Mouse (Mus musculus) erythroblast, adult 5-6 weeks (primary cell): Measurements from ENCODE around the gene Lingo1. TPM values are rescaled to one million over a fixed set of nuclear protein-coding genes. Genes with fewer than 3 reads are reported as not detected.
A peak's percentile ranks its signal among the peaks of the same experiment; 100 is the strongest.

ENCODE experiments used
- ATAC-seq: replicated peaks from 2 replicates; pipeline ENCODE4 v1.8.0; 2016; ENCODE audit warnings: moderate number of reproducible peaks, mild to moderate bottlenecking, moderate TSS enrichment, inconsistent platforms; ENCODE audit not compliant: poor library complexity, low FRiP score, severe bottlenecking
- total RNA-seq, 2 experiments: library from RNA; stranded (forward) in 1 of 2; stranded (reverse) in 1 of 2; fragments of 150-400 nt in 1 of 2; fragments of 200-764, 138-1000 nt in 1 of 2; gene quantifications; 2 replicates each; pipeline versions ENCODE4 v1.2.3 to v1.2.4; 2015 to 2017; ENCODE audit warnings: low replicate concordance in 2 of 2

Lingo1 gene
- total RNA-seq, 2 experiments from 2014 or later = not detected

DNA sequence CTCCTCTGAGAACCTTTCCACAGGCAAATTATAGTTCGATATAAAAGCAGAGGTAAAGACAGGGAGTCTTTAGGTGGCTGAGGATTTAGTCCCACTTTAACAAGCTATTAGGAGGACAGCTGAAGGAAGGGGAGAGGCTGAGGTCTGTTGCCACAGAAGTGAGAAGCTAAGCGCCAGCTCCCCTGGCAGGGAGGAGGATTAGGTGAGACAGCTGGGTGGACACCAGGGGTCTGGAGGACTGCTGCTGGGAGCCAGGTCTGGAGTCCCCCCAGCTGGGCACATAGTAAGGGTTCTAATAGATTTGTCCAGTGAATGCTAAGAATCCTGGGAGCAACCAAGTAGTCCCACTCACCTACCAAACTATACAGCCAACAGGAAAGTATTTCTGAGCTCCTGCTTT is 65.3 kb downstream of the Lingo1 start:
- ATAC-seq = no peak

DNA sequence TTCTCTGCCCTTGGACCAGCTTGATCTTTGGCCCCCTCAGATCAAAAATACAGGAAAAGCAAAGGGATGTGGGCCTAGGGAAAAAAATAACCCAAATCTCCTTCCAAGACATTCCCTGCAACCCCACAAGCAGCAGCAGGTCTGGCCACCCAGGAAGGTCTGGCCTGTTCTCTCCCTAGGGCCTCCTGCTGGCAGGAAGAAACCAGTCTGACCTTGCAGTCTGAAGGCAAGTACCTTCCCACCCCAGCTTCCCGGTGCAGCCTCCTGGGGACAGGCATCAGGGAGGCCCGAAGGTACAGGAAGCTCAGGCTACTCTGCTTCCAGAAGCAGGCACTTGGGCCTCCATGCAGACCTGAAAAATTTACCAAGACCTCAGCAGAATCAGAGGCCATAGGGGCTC is 67.1 kb downstream of the Lingo1 start:
- no peak for ATAC-seq

DNA sequence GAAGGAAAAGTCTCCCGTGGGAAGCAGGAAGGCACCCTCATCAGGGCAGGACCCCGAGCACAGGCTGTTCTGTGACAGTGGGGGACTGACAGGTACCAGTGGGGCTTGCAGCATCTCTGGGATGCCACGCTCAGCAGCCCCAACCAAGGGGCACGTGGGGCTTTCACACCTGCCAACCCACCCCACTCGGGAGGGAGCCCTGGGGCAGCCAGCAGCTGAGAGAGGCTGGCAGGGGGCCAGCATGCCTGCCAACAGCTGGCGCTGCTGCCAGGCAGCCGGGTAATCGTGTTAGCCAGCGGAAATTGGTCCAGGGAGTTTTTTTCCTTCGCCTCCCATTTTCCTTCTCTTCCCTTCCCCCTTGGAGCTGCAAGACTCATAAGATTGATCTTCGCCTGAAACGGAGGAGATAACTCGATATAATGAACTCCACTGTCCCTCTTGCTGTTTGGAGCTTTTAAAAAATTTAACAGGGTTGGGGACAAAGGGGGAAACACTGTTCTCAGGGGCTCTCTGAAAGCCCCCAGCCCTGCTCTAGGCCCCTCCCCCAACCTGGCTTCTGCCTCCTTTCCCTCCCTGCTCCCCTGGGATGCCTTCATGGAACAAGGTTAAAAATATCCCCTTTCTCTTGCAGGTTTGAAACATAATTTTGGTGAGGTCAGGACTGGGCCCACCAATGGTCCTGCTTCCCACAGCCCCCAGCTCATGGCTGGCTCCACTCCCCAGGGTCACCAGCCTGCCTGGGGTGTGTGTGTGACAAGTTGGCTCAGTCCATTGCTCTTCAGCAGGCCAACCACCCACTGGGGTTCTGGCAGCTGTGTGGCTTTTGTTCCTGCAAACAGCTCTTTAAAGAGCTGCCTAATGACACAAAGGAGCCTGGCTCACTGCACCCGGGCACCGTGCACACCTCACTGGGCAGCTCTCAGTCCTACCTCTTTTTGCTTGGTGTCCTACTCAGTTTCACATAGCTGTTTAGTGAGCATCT is 68.3 kb downstream of the Lingo1 start:
- ATAC-seq = no peak

DNA sequence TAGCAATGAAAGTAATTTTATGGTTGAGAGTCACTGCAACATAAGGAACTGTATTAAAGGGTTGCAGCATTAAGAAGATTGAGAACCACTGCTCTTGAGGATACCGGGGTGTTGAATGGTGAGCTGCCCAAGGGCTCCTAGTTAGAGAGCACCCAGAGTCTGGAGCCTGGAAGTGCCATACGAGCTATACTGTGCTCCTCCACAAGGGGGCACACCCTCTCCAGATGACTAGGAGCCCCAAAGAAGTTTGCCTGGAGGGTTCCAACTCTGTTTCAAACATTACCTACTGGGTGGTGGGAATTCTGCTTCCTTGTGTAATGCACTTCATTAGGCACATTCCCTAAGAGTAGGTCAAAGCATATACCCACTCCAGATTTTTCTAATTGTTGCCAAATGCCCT is 70.5 kb downstream of the Lingo1 start:
- ATAC-seq = 0 out of 2 replicates have a peak, but pooled peaks have one; percentile 53

DNA sequence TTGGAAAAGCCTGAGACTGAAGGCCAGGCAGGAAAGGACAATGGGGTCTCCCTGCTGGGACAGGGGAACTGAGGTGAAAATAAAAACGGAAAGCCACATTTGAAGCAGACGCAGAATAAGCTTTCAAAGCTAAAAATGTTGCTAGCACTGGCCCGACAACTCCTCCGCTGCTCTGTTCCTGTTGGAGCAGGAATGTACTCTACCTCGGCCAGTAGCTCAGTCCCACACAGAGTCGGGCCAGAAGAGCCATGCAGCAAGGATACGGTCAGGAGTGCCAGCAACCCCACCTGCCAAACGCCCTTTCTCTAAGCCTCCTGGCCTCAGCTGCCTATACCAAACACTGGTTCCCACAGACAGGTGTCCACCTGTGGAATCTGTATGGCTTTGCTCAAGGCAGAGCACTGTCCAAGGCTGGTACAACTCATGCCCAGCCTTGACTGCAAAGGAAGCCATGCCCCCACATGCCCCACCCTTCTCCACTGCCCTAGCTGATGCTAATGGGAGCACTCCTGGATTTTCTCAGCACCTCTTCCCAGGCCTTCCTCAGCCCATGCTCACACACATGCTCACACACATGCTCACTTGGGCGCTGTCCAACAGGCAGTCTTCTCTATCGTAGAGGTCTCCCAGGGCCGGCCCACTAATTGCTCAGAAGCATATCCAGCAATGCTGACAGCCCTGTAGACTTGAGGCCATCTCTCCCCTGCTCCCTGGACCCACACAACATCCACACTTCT is 74.0 kb downstream of the Lingo1 start:
- no peak for ATAC-seq

DNA sequence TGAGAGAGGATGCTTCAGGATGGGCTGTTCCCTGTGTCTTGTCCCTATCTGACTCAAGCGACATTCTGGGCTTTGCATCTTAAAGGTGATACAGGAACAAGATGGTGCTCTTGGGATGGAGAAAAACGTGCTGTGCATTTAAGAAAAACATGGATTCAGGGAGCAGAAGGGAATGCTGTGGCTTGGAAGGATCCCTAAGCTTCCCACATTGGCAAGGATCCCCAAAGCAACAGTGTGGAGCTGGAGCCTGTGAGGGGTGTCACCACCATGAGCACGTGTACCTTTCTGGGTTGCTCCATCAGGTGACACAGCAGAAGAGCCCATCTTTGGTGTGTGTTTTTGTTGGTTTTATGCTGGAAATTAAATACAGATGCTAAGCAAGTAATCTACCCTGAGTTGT is 77.3 kb downstream of the Lingo1 start:
- no peak for ATAC-seq

DNA sequence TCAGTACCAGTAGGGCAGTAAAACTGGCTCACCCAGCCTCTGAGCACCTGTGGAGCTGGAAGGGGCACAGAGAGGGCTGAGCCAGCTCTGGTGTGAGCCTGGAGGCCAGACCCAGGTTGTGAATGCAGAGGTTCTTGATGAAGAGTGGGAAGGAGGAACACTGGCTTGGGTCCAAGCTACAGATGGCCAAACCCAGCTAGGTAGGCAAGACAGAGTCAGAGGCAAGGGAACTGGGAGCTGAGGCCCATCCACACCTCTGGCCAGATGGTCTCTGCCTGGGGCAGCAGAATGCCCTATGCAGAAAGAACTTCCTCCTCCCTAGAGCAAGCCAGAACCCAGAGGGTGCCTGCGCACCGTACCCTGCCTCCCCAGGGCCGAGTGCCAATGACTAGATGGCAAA is 79.7 kb downstream of the Lingo1 start:
- no peak for ATAC-seq

DNA sequence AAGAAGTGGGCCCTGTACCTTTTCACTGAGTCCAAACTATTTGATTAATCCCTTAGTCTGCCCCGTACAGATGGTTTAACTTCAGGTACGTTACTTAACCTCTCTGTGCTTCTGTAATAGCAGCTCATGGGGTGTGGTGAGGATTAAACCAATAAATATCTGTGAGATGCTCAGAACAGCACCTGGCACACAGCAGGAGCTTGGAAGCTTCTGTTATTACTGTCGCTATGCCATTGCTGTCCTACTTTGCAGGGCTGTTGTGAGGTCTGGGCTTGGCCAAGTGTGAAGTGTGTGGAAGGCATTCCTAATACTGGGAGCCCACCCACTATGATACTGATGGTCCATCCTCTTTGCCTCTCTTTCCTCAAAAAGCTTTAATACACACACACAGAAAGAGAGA is 80.2 kb downstream of the Lingo1 start:
- ATAC-seq = no peak

DNA sequence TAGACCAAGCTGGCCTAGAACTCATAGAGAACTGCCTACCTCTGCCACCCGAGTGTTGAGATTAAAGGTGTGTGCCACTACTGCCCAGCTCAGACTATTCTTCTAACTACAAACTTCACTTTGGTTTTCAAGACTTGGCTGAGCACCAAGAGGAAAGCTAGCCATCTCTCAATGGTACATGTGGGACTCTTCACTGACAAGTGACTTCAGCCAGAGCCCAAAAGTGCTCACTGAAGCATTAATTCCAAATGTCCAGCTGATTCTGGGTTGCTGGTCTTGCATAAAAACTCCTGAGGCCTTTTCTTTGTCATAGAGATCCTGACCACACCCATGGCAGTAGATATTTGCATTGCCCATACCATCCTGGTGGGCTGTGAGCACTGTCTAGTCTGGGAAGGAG is 81.9 kb downstream of the Lingo1 start:
- no peak for ATAC-seq

DNA sequence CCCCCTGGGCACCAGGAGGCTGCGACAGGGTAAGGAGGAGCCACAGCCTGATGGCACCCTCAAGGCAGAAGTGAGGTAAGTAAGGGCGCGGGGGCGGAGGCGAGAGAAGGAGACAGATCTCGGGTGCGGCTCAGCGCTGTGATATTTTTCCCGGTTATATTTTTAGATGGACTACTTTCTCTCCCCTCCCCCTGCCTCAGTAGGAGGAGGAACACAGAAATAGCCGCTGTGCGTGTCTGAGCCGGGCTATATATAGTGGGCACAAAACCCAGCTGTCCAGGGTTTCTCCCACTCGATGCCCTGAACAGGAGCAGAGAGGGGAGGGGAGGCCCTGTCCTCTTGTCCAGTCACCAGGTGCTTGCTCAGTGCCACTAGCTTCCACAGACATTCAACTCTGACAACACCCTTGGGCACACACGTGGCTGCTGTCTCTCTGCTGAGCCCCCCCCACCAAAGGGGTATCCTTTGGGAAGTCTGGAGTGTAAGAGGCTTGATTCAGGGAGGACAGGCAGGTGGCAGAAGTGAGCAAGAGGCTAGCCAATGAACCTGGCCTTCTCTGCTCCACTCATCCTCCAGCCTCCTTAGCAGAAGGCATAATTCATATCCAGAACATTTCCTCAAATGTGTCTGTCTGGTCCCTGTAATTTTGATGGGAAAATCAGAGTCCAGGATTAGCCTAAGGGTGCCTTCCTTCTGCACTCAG is 83.5 kb downstream of the Lingo1 start:
- ATAC-seq = no peak

DNA sequence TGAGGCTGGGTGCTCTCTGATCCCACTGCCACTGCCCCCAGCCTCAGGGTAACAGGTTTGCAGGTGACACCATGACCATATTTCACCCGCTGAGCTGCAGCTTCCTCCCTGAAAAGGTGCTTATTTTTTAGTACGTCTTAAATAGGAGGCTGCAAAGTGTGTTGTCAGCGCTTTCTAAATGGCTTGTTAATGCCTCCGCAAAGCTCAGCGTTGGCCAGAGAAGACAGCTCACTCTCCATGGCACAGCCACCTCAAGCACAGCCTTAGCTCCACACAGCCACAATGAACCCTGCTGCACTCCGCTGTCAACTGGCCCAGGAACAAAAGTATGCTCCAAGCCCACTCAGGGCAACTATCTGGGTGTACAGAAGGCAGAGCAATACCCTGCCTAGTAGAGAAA is 85.3 kb downstream of the Lingo1 start:
- no peak for ATAC-seq

DNA sequence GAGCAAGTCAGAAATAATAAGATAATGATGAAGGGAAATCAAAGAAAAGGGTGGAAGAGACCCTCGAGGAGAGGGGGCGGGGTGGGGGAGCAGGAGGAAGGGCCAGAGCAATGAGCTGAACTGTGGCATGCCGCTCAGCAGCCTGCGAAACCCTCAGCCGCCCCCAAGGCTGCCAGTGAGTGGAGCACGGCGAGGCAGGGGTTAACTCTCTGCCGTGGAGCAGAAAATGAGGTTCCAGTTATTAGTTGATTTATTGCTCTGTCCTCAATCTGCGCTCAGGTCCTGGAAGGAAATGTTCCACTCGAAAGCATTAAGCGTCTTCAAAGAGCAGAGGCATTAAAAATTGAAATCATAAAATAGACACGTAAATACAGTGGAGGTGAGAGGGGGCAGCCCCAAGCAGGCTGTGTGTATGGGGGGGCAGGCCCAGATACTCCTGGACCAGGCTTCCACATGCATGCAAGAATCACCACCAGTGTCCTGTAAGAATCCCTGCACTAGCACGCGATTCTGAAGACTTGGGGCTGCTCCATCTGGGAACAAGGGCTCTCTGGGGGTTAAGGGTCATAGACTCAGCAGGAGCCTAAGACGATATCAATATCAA is 89.7 kb downstream of the Lingo1 start:
- no peak for ATAC-seq

DNA sequence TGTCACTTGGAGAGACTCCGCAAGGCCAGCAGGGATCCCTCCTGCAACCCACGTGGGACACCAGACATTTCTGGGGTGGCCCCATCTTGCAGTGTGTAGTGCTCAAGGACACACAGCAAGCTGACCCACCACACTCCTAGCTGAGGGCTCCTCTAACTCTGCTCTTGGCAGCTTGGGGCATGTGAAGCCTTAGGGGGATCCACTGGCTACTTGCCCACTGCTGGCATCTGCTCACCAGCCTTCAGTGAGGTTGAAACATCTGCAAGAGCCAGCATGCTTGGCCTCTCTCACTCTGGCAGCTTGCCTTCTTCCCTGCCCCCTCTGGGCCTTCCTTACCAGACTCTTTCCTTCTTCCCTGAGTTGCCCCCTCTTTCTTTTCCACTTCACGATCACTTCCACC is 94.9 kb downstream of the Lingo1 start:
- no peak for ATAC-seq

DNA sequence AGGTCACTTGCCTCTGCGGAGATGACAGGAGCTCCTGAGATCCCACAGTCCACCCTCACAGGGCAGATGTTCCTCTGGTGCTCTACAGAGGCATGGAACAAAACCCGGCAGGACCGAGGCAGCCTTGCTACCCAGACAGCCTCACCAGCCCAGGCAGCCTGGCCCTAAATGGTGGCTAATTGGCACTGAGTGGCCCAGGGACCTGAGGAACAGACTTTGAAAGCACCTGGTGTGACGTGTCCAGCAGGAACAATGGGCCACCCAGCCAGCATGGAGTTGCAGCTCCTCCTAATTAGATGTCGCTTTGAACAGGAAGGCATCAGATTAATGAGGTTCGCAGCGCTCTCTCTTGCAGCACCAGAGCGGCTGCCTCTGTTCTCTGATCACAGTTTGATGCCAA is 95.4 kb downstream of the Lingo1 start:
- no peak for ATAC-seq

DNA sequence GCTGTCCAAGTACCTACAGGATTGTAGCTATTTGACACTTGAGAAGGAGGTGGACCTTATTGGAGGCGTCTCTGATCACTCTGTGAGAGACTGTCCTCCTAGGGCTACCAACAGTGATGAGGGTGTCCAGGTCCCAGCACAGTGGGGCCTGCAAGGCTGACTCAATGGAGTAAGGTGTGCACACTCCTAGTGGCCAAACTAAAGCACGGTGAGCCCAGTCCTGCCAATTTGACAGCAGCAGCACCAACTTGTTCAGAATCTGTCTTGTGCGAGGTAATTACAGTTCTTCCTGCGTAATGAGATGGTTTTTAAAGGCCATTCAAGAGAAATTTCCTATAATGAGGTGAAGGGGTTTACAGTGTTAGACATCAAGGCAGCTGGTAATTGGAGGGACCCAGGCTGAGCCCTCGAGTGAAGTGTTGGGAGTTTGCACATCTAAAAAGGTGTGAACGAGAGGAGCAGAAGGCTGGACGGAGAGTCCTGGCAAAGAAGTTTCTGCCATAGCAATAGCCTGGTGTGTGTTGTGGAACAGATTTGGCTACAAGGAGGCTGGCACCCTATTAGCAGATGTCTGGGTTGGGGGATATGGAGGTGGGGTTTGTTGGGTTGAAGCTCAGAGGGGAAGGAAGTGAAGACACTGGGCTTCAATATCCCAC is 97.4 kb downstream of the Lingo1 start:
- no peak for ATAC-seq

DNA sequence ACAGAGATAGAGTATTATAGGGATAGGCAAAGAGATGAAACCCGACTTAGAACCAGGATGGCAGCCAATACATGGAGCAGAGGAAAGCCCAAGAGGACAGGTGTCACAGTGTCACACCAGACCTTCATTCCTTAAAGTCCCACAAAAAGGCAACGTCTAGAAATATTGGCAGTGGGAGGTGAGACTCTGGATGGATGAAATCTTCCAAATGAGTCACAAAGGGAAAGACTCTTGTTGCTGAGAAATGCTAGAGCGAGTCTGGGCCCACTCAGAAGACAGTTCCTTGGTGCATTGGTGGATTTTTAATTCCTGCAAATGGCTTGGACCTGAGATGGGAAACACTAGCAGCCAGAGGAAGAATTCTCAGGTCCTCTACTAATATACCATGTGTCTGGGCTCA is 102.2 kb downstream of the Lingo1 start:
- no peak for ATAC-seq

DNA sequence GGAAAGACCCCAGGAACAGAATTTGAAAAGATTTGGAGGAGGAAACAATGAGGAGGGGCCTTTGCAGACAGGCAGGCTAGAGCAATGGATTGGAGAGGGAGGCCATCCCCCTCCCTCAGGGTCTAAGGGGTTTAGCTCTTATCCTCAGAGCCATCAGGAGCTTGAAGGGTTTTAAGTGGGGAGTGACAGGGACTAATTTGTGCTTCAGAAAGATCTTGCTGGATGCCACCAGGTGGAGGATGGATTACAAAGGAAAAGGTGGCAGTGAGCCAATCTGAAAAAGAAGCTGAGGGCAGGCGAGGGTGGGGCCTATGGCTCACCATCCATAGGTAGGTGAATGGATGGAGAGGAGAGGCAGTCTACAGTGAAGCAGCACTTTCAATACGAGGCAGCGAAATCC is 105.0 kb downstream of the Lingo1 start:
- ATAC-seq = no peak

DNA sequence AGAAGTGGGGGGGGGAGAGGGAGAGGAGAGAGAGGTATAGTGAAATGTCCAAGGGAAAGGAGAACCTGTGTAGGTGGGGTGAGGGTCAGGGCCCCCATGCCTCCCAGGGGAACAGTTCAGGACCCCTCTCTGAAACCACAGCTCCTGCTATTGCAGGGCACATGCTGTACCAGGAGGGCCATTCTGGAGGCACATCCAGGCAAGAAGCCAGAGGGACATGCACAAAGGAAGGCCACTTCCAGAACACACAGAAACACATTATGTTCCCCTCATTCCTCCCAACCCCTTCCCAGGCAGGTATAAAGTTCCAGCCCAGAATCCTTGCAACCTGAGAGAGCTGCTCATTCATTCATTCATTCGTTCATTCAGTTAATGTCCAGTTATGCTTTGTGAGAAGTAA is 105.6 kb downstream of the Lingo1 start:
- no peak for ATAC-seq

DNA sequence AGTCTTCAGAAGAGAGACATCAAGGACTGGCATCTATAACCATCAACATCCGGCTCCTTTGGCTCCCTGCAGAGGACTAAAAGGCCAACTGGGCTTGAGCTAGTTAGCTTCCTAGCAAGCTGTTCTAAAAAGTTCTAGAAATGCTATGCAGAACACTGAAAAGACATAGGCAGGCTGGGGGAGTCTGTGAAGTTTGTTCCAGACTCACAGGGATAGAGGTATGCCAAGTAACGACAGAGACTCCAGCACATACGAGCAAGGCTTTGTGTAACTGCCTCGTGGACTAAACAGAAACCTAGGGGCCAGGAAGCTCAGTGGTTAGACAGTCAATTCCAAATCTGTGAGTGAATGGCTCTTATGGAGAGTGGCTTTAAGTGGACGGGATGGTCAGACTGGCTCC is 108.8 kb downstream of the Lingo1 start:
- ATAC-seq = no peak

DNA sequence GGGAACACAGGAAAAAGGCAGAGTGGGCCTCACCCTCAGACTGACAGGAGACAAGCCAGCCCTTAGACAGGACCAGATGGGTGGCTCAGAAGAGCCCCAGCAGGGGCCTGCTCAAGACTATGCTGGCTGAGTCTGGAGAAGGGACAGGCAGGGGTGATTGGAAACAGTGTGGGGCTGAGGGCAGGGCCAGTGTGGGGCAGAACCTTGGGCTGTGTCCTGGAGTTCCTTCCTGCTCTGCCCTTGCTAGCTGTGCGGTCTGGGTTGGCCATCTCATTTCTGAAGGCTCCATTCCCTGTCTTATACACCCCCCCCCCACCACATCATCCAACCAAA is 109.2 kb downstream of the Lingo1 start:
- no peak for ATAC-seq
